Mouse (Mus musculus): ENCODE results near the gene Cyth1. TPM values are rescaled to one million over a fixed set of nuclear protein-coding genes. Genes with fewer than 3 reads are reported as not detected.

The Cyth1 gene
- polyA plus RNA-seq, 1 experiment from 2014 or later, result 6.1 TPM

DNA sequence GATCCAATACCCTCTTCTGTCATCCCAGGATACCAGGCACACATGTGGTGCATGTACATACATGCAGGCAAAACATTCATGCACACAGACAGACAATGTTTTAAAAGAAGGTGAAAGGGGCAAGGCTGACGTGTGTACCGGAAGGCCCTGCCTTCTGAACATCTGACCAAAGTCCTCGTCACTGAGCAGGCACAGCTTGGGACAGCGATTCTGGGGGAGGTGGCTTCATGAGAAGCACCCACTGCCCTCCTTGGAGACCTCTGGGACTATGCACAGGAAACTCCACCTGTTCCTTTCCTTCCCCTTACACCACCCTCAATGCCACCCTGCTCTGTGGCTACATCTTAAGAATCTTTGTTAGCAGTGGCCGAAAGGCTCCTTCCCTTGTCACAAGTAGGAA is 37.4 kb downstream of the Cyth1 start:
- Histone ChIP-seq H3K9ac (ENCODE audit: low read depth, low read length) (no peak overlapping the region), H3K4me2 (no peak overlapping the region), H3K27me3 (replicated peaks; ENCODE audit: control insufficient read depth, insufficient read depth, low read length) (no peaks in the 10 kb centered on the region), H3K4me1 (replicated peaks; ENCODE audit: control insufficient read depth, insufficient read depth, low read length) (peaks cover 28% of the 10 kb centered on the region), H3K36me3 (ENCODE audit: control insufficient read depth, insufficient read depth, low read length) (no peaks in the 10 kb centered on the region), H3K27ac (ENCODE audit: low read depth, low read length) (no peak overlapping the region), H3K9me3 (ENCODE audit: control insufficient read depth, low read length) (no peaks in the 10 kb centered on the region), H3K4me3 (ENCODE audit: low read depth, low read length) (no peak overlapping the region)
- DNase-seq (ENCODE audit: low spot score) (no peak), ATAC-seq (replicated peaks; ENCODE audit: low FRiP score) (no peak)
- 80% methylated on average over 5 of the region's 5 CpGs for WGBS

- no peak for DNase-seq (ENCODE audit: low spot score)
- H3K9me3 ChIP-seq (ENCODE audit: control insufficient read depth, low read length), result no peaks in the 10 kb centered on the region
- no peak for ATAC-seq (replicated peaks; ENCODE audit: low FRiP score)
- no peak overlapping the region for H3K9ac ChIP-seq (ENCODE audit: low read depth, low read length)
- H3K36me3 ChIP-seq (ENCODE audit: control insufficient read depth, insufficient read depth, low read length), result no peaks in the 10 kb centered on the region
- peaks cover 28% of the 10 kb centered on the region for H3K4me1 ChIP-seq (replicated peaks; ENCODE audit: control insufficient read depth, insufficient read depth, low read length)
- no peak overlapping the region for H3K4me2 ChIP-seq
- H3K27me3 ChIP-seq (replicated peaks; ENCODE audit: control insufficient read depth, insufficient read depth, low read length), result no peaks in the 10 kb centered on the region
- 84% methylated on average over 4 of the region's 4 CpGs for WGBS
- no peak overlapping the region for H3K4me3 ChIP-seq (ENCODE audit: low read depth, low read length)
- H3K27ac ChIP-seq (ENCODE audit: low read depth, low read length), result no peak overlapping the region
Observed at GRCm38 (mm10) chr11:118210116-118210515, 38.3 kb downstream of the Cyth1 start.

GRCm38 (mm10) chr11:118209376-118209775 is 39.0 kb downstream of the Cyth1 start:
- Histone ChIP-seq H3K36me3 (ENCODE audit: control insufficient read depth, insufficient read depth, low read length) (no peaks in the 10 kb centered on the region), H3K27ac (ENCODE audit: low read depth, low read length) (no peak overlapping the region), H3K4me1 (replicated peaks; ENCODE audit: control insufficient read depth, insufficient read depth, low read length) (peaks cover 28% of the 10 kb centered on the region), H3K9ac (ENCODE audit: low read depth, low read length) (no peak overlapping the region), H3K9me3 (ENCODE audit: control insufficient read depth, low read length) (no peaks in the 10 kb centered on the region), H3K27me3 (replicated peaks; ENCODE audit: control insufficient read depth, insufficient read depth, low read length) (no peaks in the 10 kb centered on the region), H3K4me3 (ENCODE audit: low read depth, low read length) (no peak overlapping the region), H3K4me2 (no peak overlapping the region)
- 80% methylated on average over 3 of the region's 3 CpGs for WGBS
- DNase-seq (ENCODE audit: low spot score) (no peak), ATAC-seq (replicated peaks; ENCODE audit: low FRiP score) (no peak)

GRCm38 (mm10) chr11:118208672-118209272 is 39.6 kb downstream of the Cyth1 start:
- DNase-seq (ENCODE audit: low spot score) (no peak), ATAC-seq (replicated peaks; ENCODE audit: low FRiP score) (no peak; the same call in 1 of the 2 replicates)
- no peak overlapping the region for H3K9ac ChIP-seq (ENCODE audit: low read depth, low read length)
- H3K36me3 ChIP-seq (ENCODE audit: control insufficient read depth, insufficient read depth, low read length), result no peaks in the 10 kb centered on the region
- H3K4me2 ChIP-seq, result peak overlapping the region; percentile 22; the same call in 1 of the 2 replicates
- peak overlapping the region; percentile 34; the same call in 1 of the 2 replicates for H3K27ac ChIP-seq (ENCODE audit: low read depth, low read length)
- no peaks in the 10 kb centered on the region for H3K9me3 ChIP-seq (ENCODE audit: control insufficient read depth, low read length)
- peaks cover 28% of the 10 kb centered on the region for H3K4me1 ChIP-seq (replicated peaks; ENCODE audit: control insufficient read depth, insufficient read depth, low read length)
- H3K27me3 ChIP-seq (replicated peaks; ENCODE audit: control insufficient read depth, insufficient read depth, low read length), result no peaks in the 10 kb centered on the region
- no peak overlapping the region for H3K4me3 ChIP-seq (ENCODE audit: low read depth, low read length)
- 19% methylated on average over 8 of the region's 8 CpGs for WGBS

- no peaks in the 10 kb centered on the region for H3K9me3 ChIP-seq (ENCODE audit: control insufficient read depth, low read length)
- H3K4me2 ChIP-seq, result no peak overlapping the region
- H3K36me3 ChIP-seq (ENCODE audit: control insufficient read depth, insufficient read depth, low read length), result no peaks in the 10 kb centered on the region
- H3K4me1 ChIP-seq (replicated peaks; ENCODE audit: control insufficient read depth, insufficient read depth, low read length), result peaks cover 31% of the 10 kb centered on the region
- no peak overlapping the region for H3K9ac ChIP-seq (ENCODE audit: low read depth, low read length)
- WGBS, result 95% methylated on average over 3 of the region's 3 CpGs
- H3K27ac ChIP-seq (ENCODE audit: low read depth, low read length), result no peak overlapping the region
- ATAC-seq (replicated peaks; ENCODE audit: low FRiP score) (no peak), DNase-seq (ENCODE audit: low spot score) (no peak)
- H3K4me3 ChIP-seq (ENCODE audit: low read depth, low read length), result no peak overlapping the region
- H3K27me3 ChIP-seq (replicated peaks; ENCODE audit: control insufficient read depth, insufficient read depth, low read length), result no peaks in the 10 kb centered on the region
Observed at GRCm38 (mm10) chr11:118207424-118208033, 40.9 kb downstream of the Cyth1 start.

DNA sequence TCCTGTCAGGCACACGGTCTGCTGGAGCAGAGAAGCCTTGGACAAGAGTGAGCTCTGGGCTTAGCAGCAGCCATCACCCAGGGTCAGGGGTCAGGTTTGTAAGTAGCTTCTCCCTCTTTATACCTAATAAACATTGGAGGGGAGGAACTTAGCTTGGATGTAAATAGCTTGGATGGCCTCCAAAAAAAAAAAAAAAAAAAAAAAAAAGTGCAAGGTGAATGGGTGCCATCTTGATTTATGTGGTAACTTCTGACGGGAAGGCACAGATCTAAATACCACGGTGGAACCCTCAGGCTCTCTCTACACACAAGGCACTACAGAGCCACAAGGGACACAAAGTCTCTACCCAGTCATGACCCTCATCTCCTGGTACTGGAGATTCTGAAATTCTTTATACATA is 42.1 kb downstream of the Cyth1 start:
- Histone ChIP-seq H3K9ac (ENCODE audit: low read depth, low read length) (no peak overlapping the region), H3K9me3 (ENCODE audit: control insufficient read depth, low read length) (no peaks in the 10 kb centered on the region), H3K27me3 (replicated peaks; ENCODE audit: control insufficient read depth, insufficient read depth, low read length) (no peaks in the 10 kb centered on the region), H3K4me2 (no peak overlapping the region), H3K27ac (ENCODE audit: low read depth, low read length) (no peak overlapping the region), H3K36me3 (ENCODE audit: control insufficient read depth, insufficient read depth, low read length) (no peaks in the 10 kb centered on the region), H3K4me3 (ENCODE audit: low read depth, low read length) (no peak overlapping the region), H3K4me1 (replicated peaks; ENCODE audit: control insufficient read depth, insufficient read depth, low read length) (peaks cover 38% of the 10 kb centered on the region)
- no peak for ATAC-seq (replicated peaks; ENCODE audit: low FRiP score)
- 80% methylated on average over 3 of the region's 3 CpGs for WGBS
- DNase-seq (ENCODE audit: low spot score), result no peak

DNA sequence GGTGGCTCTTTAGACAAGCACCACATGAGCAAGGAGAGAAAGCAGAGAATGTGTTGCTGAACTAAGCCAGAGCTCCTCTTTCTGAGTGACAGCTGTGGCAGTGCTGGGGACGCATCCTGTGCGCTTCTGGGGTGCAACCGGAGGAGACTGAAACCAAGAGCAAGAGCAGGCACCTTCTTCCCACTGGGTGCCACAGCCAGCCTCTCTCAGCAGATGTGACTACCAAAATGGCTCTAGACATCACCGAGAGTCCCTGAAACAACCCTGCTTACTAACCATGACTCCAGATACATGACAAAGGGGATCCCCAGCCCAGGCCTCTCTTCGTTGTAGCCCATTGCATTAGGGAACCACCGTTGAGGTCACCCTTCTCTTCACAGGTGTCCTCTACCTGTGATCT is 44.9 kb downstream of the Cyth1 start:
- H3K36me3 ChIP-seq (ENCODE audit: control insufficient read depth, insufficient read depth, low read length), result no peaks in the 10 kb centered on the region
- H3K27ac ChIP-seq (ENCODE audit: low read depth, low read length), result no peak overlapping the region
- no peak for ATAC-seq (replicated peaks; ENCODE audit: low FRiP score)
- H3K9ac ChIP-seq (ENCODE audit: low read depth, low read length), result no peak overlapping the region
- 75% methylated on average over 6 of the region's 6 CpGs for WGBS
- H3K9me3 ChIP-seq (ENCODE audit: control insufficient read depth, low read length), result no peaks in the 10 kb centered on the region
- no peak overlapping the region for H3K4me2 ChIP-seq
- peaks cover 50% of the 10 kb centered on the region for H3K4me1 ChIP-seq (replicated peaks; ENCODE audit: control insufficient read depth, insufficient read depth, low read length)
- no peak for DNase-seq (ENCODE audit: low spot score)
- H3K4me3 ChIP-seq (ENCODE audit: low read depth, low read length), result no peak overlapping the region
- H3K27me3 ChIP-seq (replicated peaks; ENCODE audit: control insufficient read depth, insufficient read depth, low read length), result no peaks in the 10 kb centered on the region

GRCm38 (mm10) chr11:118202410-118203233 is 45.8 kb downstream of the Cyth1 start:
- peak overlapping the region; percentile 4 for H3K27ac ChIP-seq (ENCODE audit: low read depth, low read length)
- H3K4me3 ChIP-seq (ENCODE audit: low read depth, low read length), result peak overlapping the region; percentile 35
- H3K4me1 ChIP-seq (replicated peaks; ENCODE audit: control insufficient read depth, insufficient read depth, low read length), result peaks cover 53% of the 10 kb centered on the region
- no peaks in the 10 kb centered on the region for H3K9me3 ChIP-seq (ENCODE audit: control insufficient read depth, low read length)
- H3K9ac ChIP-seq (ENCODE audit: low read depth, low read length), result peak overlapping the region; percentile 25
- no peaks in the 10 kb centered on the region for H3K36me3 ChIP-seq (ENCODE audit: control insufficient read depth, insufficient read depth, low read length)
- WGBS, result 8% methylated on average over 19 of the region's 19 CpGs
- ATAC-seq (replicated peaks; ENCODE audit: low FRiP score) (peak; percentile 31; the same call in 1 of the 2 replicates), DNase-seq (ENCODE audit: low spot score) (peak; percentile 60)
- peak overlapping the region; percentile 59 for H3K4me2 ChIP-seq
- no peaks in the 10 kb centered on the region for H3K27me3 ChIP-seq (replicated peaks; ENCODE audit: control insufficient read depth, insufficient read depth, low read length)

Measured in liver, embryonic 11.5 days (tissue).